Mouse (Mus musculus): Measurements from ENCODE around the gene Cnih3.

- no peak for TF ChIP-seq GATA1 (IDR thresholded peaks at IDR 0.05; ENCODE audit: borderline replicate concordance, low read length)
- no peak for TF ChIP-seq CTCF (IDR thresholded peaks at IDR 0.05; ENCODE audit: low read depth, low read length)
- TF ChIP-seq TAL1 (conservative IDR thresholded peaks at IDR 0.05; ENCODE audit: low read depth, low read length): no peak
These were observed 73.0 kb downstream of the Cnih3 start for GRCm38 (mm10) chr1:181425388-181425787.

All from G1E (cell line).